Mouse (Mus musculus) testis, adult 2 months (tissue): Measurements from ENCODE around the gene Plpp3.

Experiments used
- CTCF ChIP-seq: fragments of 200-500 bp; IDR thresholded peaks from 2 replicates; pipeline ENCODE4 v1.5.1; 2012; ENCODE audit warnings: low read depth, mild to moderate bottlenecking, inconsistent platforms, low read length, moderate library complexity; ENCODE audit not compliant: control insufficient read depth, insufficient read depth, insufficient replicate concordance
- POLR2A ChIP-seq: fragments of 200-500 bp; IDR thresholded peaks from 2 replicates; pipeline ENCODE4 v1.6.1; 2012; ENCODE audit warnings: low read depth, mild to moderate bottlenecking, inconsistent platforms, low read length, moderate library complexity; ENCODE audit not compliant: control insufficient read depth

DNA sequence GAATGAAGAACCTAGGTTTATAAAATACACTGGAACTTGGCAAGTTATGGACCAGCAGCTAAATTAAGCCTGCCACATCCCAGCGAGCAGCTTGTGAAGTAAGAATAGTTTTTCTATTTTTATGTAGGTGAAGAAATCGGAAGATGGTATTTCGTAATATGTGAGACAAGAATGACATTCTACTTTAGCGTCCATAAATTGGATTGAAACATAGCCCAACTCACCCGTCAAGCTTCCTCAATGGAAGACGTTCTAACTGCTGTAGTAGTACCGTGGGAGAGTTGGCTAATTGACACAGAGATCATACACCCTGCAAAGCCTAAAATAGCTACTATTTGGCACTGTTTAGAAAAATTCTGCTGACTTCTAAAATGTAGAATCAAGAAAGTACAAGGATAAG lies 7.7 kb upstream of the Plpp3 start:
- no peak for TF ChIP-seq CTCF
- TF ChIP-seq POLR2A: no peak
